Mouse (Mus musculus) central nervous system, embryonic 18 days (tissue): ENCODE data around the gene 4930469K13Rik. TPM values are rescaled to one million over a fixed set of nuclear protein-coding genes. Genes with fewer than 3 reads are reported as not detected.

Source experiments
- polyA plus RNA-seq: library from polyadenylated mRNA; depleted of rRNA; stranded (reverse); fragments of >200 nt; gene quantifications from 2 replicates; pipeline ENCODE4 v1.2.3, GENCODE M21; 2012; rRNA removed

Gene 4930469K13Rik
- not detected in 2 replicates for polyA plus RNA-seq

DNA sequence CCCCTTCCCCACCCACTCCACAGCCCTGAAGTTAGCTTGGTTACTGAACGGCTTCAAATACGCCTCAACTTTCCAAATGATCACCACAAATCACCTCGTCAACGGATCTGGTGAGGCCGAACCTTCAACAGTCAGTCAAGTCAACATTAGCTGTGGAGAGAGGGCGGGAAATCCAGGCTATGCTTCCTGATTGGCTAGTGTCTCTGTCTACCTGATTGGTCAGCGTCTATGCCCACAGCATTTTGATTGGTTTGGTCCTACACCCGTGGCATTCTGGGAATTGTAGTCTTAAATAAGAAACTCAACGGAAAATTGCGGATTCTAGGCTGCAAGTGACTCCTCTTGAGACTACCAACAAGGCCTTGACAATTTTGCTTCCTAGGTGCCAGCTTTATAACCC lies at the start of gene 4930469K13Rik:
Gene 4930469K13Rik (minus strand): TSS at position 133 of the 400 bp plus-strand sequence.

DNA sequence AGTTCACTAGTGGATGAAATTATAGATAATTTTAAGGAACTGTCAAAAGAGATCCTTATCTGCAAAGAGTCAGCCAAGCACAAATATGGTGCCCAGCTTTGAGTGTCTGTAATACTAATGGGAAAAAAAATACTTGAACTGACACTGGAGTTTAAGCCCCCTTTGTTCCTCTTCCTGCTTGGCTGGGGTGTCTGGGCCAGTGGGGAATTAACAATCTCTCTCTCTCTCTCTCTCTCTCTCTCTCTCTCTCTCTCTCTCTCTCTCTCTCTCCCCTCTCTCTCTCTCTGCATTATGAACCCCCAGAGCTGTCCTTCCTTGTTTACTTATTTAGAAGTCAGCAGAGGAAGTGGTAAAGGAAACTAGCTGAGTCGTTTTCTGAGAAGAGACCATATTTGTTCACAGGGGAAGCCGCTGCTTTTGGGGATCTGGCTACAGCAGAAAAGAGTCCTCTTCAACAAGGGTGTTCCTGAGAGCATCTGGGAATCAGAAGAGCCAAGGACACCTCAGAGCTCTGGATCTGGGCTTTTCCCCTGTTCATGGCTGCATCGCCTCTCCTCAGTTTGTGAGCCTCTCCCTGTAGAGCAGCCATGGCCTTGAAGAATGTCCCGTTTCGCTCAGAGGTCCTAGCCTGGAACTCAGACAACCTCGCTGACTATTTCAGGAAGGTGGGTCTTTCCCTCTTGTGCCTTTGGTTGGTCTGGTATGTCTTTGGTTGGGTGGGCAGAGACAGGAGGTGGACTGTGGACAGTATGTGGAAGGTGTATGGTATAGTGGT lies 51.4 kb downstream of the 4930469K13Rik start, which contains the start of gene Lcp2:
Gene Lcp2 (plus strand): TSS at position 154 of the 775 bp plus-strand sequence.

DNA sequence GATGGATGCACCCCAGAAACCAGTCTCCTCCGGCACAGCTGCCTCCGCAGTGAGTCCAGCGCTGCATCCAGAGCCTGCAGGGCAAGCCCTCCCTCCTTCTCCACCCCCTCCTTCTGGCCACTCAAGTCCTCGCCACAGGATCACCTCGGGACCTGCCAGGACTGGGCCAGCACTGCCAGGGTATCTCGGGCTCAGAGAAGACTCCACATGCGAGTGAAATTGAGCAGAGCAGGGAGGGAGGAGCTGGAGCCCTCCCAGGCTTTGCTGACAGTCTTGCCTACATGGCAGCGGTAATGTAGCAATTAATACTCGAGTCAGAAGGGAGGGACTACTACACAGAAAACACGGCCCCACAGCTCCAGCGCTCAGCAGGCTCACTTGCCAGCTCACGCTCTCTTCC lies 105.4 kb downstream of the 4930469K13Rik start, which contains the start of gene Kcnip1:
Gene Kcnip1 (minus strand): TSS at position 215 of the 400 bp plus-strand sequence.

GRCm38 (mm10) chr11:33962688-33963407 lies 135.5 kb downstream of the 4930469K13Rik start, which contains the start of gene Kcnmb1:
Gene Kcnmb1 (plus strand): TSS chr11:33963013.

Other genes starting within 250 kb of the 4930469K13Rik start
- gene Kcnmb1, start 135.5 kb downstream of the 4930469K13Rik start, polyA plus RNA-seq: 0.16 and 0.19 TPM in 2 replicates
- gene Kcnip1, start 105.4 kb downstream of the 4930469K13Rik start, polyA plus RNA-seq: 66.0 and 72.3 TPM in 2 replicates
- gene Lcp2, start 51.6 kb downstream of the 4930469K13Rik start, polyA plus RNA-seq: 2.4 and 2.5 TPM in 2 replicates
- gene Foxi1, start 109.5 kb upstream of the 4930469K13Rik start, polyA plus RNA-seq: not detected in 2 replicates
- 5.9 and 6.6 TPM in 2 replicates for gene Fam196b, start 216.3 kb upstream of the 4930469K13Rik start, polyA plus RNA-seq